Mouse (Mus musculus): Measurements from ENCODE around the gene Tigd3.

DNA sequence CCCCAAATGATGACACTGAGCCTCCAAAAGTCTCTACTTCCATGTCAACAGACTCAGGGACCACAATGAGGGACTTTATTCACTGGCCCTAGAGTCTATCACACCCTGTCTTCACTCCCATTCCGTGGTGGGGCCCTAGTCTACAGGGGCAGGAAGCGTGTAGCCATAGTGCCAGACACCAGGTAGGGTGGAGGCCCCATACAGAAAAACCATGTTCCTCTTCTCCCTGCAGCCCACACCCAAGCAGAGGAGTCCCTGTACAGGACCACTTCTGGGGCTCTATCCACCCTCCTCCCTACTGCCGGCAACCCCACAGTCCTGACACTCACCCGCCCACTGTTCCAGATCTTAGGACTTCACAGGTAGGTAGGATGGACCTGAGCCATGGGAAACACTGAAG, 21.4 kb downstream of the Tigd3 start:
- TF ChIP-seq TCF12 (IDR thresholded peaks at IDR 0.05; ENCODE audit: insufficient read depth, poor library complexity, severe bottlenecking) (no peak), POLR2A (IDR thresholded peaks at IDR 0.05; ENCODE audit: insufficient read length, low read depth) (no peak), USF1 (IDR thresholded peaks at IDR 0.05; ENCODE audit: low read depth) (no peak), SRF (IDR thresholded peaks at IDR 0.05; ENCODE audit: control insufficient read depth, insufficient read length, low read depth) (no peak), MAX (IDR thresholded peaks at IDR 0.05; ENCODE audit: low read depth) (no peak), POLR2AphosphoS2 (IDR thresholded peaks at IDR 0.05; ENCODE audit: insufficient read length, low read depth) (no peak), CEBPB (IDR thresholded peaks at IDR 0.05; ENCODE audit: insufficient read depth, poor library complexity, severe bottlenecking) (no peak), E2F4 (IDR thresholded peaks at IDR 0.05; ENCODE audit: insufficient read depth) (no peak), REST (IDR thresholded peaks at IDR 0.05; ENCODE audit: insufficient read depth, insufficient read length) (no peak), MYOG (IDR thresholded peaks at IDR 0.05; ENCODE audit: control insufficient read depth in 1 of 3, insufficient read depth in 1 of 3, insufficient read length in 2 of 3, low read depth in 2 of 3) (no peak), MYOD1 (IDR thresholded peaks at IDR 0.05; ENCODE audit: control insufficient read depth in 1 of 3, insufficient read length in 2 of 3, low read depth in 2 of 3) (no peak), TCF3 (IDR thresholded peaks at IDR 0.05; ENCODE audit: insufficient read length, low read depth) (no peak)
